Mouse (Mus musculus) gastrocnemius, postnatal 4 days (tissue): ENCODE data around the gene Gm4836. TPM values are rescaled to one million over a fixed set of nuclear protein-coding genes. Genes with fewer than 3 reads are reported as not detected.
"Not testable (repeated sequence)": the region's sequence is repeated elsewhere in the genome, so short reads cannot be mapped to it uniquely, and the experiment has no call there.

Experiments
- DNase-seq, 2 experiments: peaks; one replicate each; pipeline ENCODE4 v3.0.0; 2021 to 2022; ENCODE audit warnings: low spot score in 2 of 2, mixed read lengths in 2 of 2
- long read RNA-seq, 2 experiments: library from polyadenylated mRNA; stranded (forward); transcript quantifications; one replicate each; pipeline ENCODE4 v2.0.0; 2021
- total RNA-seq, 2 experiments: library from RNA; stranded (reverse); gene quantifications; 2 replicates each; pipeline ENCODE4 v1.2.3; 2021

The Gm4836 gene
- total RNA-seq = not detected
- long read RNA-seq, experiment 1 = 0 reads
- long read RNA-seq, experiment 2 = 0 reads

DNA sequence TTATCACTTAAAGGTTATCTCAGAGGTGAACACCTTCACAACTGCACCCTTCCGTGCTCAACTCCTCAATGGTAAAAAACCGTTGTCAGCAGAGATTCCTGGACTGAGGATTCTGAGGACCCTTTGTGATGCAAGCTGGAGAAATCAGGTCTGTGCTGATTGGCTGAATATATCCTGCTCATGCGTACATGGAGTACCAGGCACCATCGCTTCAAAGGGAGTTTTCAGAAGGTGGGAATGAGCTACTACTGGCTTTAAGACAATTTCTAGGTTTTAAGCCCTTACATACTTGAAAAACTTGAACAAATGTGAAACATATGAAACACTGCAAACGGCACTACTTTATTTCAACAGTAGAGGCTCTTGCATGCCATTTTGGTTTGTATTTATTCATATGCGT lies at the start of gene Gm4836:
TSS of gene Gm4836 (minus strand) at position 101 of the 400 bp plus-strand sequence.
- not testable (repeated sequence) for DNase-seq
